Mouse (Mus musculus) megakaryocyte-erythroid progenitor cell, adult 5-6 weeks (primary cell): ENCODE data around the gene Gabarap. TPM values are rescaled to one million over a fixed set of nuclear protein-coding genes. Genes with fewer than 3 reads are reported as not detected.

Experiments
- ATAC-seq: replicated peaks from 2 replicates; pipeline ENCODE4 v1.8.0; 2016; ENCODE audit warnings: mild to moderate bottlenecking, inconsistent platforms; ENCODE audit not compliant: severe bottlenecking, poor library complexity, low FRiP score, low TSS enrichment
- total RNA-seq, 2 experiments: library from RNA; stranded (forward) in 1 of 2; stranded (reverse) in 1 of 2; fragments of 200-1000, 215-1000 nt in 1 of 2; fragments of >200 nt in 1 of 2; fragmentation: Nextera tagmentation in 1 of 2; gene quantifications; 2 replicates each; pipeline ENCODE4 v1.2.3; 2014 to 2017

The Gabarap gene
- total RNA-seq, 2 experiments from 2014 or later = 222 to 278 TPM

- ATAC-seq = no peak
Observed at GRCm38 (mm10) chr11:70017199-70017767, 26.3 kb downstream of the Gabarap start.

GRCm38 (mm10) chr11:70018131-70018990, 27.4 kb downstream of the Gabarap start:
- no peak for ATAC-seq

GRCm38 (mm10) chr11:70019495-70020021, 28.6 kb downstream of the Gabarap start:
- no peak for ATAC-seq

GRCm38 (mm10) chr11:70020022-70020631, 29.2 kb downstream of the Gabarap start:
- no peak for ATAC-seq

- peak; percentile 66 for ATAC-seq
Observed at GRCm38 (mm10) chr11:70020731-70021263, 29.9 kb downstream of the Gabarap start.

GRCm38 (mm10) chr11:70021264-70022132, 30.6 kb downstream of the Gabarap start:
- ATAC-seq = peak; percentile 85

- no peak for ATAC-seq
Observed at GRCm38 (mm10) chr11:70023481-70024150, 32.7 kb downstream of the Gabarap start.

GRCm38 (mm10) chr11:70024151-70024514, 33.2 kb downstream of the Gabarap start:
- no peak for ATAC-seq

GRCm38 (mm10) chr11:70026689-70027088, 35.7 kb downstream of the Gabarap start:
- ATAC-seq = no peak

GRCm38 (mm10) chr11:70027397-70027796, 36.5 kb downstream of the Gabarap start:
- no peak for ATAC-seq

- no peak for ATAC-seq
Observed at GRCm38 (mm10) chr11:70028401-70029129, 37.6 kb downstream of the Gabarap start.

- peak; percentile 53 for ATAC-seq
Observed at GRCm38 (mm10) chr11:70029130-70029801, 38.3 kb downstream of the Gabarap start.

GRCm38 (mm10) chr11:70029829-70030550, 39.0 kb downstream of the Gabarap start:
- no peak for ATAC-seq

GRCm38 (mm10) chr11:70030651-70031320, 39.8 kb downstream of the Gabarap start:
- ATAC-seq = no peak

GRCm38 (mm10) chr11:70031321-70031670, 40.4 kb downstream of the Gabarap start:
- no peak for ATAC-seq

- no peak for ATAC-seq
Observed at GRCm38 (mm10) chr11:70038174-70038573, 47.2 kb downstream of the Gabarap start.
